Mouse (Mus musculus) lung, postnatal 0 days (tissue): Measurements from ENCODE around the gene Gm49361.

Experiments used
- CTCF ChIP-seq: IDR thresholded peaks from 2 replicates; pipeline ENCODE4 v1.5.1; 2016; ENCODE audit warnings: antibody characterized with exemption, mild to moderate bottlenecking
- EP300 ChIP-seq: IDR thresholded peaks from 2 replicates; pipeline ENCODE4 v1.6.1; 2016; ENCODE audit warnings: antibody characterized with exemption, mild to moderate bottlenecking, control low read depth

DNA sequence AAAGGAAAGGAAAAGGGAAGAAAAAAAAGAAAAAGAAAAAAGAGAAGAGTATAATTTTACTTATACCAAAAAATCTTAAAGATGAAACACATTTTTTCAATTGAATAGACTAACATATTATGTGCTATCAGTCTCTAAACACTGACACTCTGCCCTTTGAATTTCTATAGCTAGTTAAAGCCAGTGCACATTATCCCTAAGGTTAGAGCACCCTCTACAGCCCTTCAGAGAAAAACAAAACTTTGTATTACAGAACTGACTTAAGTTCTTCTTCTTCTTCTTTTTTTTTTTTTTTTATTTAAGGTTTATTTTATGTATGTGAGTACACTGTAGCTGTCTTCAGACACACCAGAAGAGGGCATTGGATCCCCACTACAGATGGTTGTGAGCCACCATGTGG is 96.4 kb downstream of the Gm49361 start:
- peak; percentile 47 for TF ChIP-seq CTCF
- TF ChIP-seq EP300 = no peak
